Comparison of ENCODE assay signal across 8 mouse cellular contexts in the genomic region with DNA sequence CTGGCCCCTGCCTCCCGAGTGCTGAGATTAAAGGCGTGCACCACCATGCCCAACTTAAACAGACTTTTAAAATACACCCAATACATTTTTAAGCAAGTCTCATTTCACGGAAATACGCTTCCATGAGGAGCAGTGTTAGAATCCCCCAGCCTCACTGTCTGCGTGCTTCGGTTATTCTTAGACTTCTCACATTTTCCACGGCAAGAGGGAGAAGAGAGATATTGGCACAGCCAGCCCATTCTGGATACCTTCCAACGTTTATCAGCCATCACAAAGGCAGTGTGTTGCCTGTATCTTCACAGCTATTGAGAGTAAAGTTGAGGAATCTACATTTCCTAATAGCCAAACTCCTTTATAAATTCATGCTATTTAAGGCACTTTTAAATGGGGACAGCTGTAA. TPM values are rescaled to one million over a fixed set of nuclear protein-coding genes. Genes with fewer than 3 reads are reported as not detected.
DNase-seq lines count a peak whose midpoint lies in the region; ATAC-seq and TF ChIP-seq lines count a peak whose summit lies in the region.

No protein-coding gene starts in this region.

- H3K36me3 ChIP-seq in liver, embryonic 14.5 days (replicated peaks; ENCODE audit: control insufficient read depth, insufficient read depth, low read depth): peaks cover 27% of the 10 kb centered on the region
- H3K36me3 ChIP-seq in heart, embryonic 14.5 days (ENCODE audit: control insufficient read depth, insufficient read depth, low read length): peaks cover 43% of the 10 kb centered on the region

- WGBS in liver, embryonic 14.5 days (ENCODE audit: insufficient replicate concordance): 60% methylated on average over 8 of the region's 8 CpGs
- 3% methylated on average over 8 of the region's 8 CpGs for WGBS in heart, embryonic 14.5 days

- DNase-seq in cerebellum, adult 18-20 months: peak; percentile 65 to 70
- no peak for DNase-seq in cerebellum, adult 11 months
- no peak for DNase-seq in liver, embryonic 14.5 days (ENCODE audit: low read depth in 3 of 3, low spot score in 3 of 3)
- no peak for DNase-seq in liver
- DNase-seq in adrenal gland, postnatal 4 days (ENCODE audit: low spot score in 2 of 2): no peak

- no peaks in the 10 kb centered on the region for H3K9me3 ChIP-seq in liver, embryonic 14.5 days (ENCODE audit: control insufficient read depth, low read length)
- H3K9me3 ChIP-seq in heart, embryonic 14.5 days (ENCODE audit: control insufficient read depth, low read length): no peaks in the 10 kb centered on the region

- TF ChIP-seq CTCF in liver, embryonic 14.5 days (IDR thresholded peaks at IDR 0.05; ENCODE audit: low read depth): no peak

- H3K27ac ChIP-seq in liver, embryonic 14.5 days: no peak overlapping the region
- H3K27ac ChIP-seq in heart, embryonic 14.5 days (replicated peaks in 1 of 2; ENCODE audit: control insufficient read depth in 1 of 2, insufficient read depth in 1 of 2, low read depth in 2 of 2, low read length in 2 of 2): peak overlapping the region; percentile 99

- H3K4me1 ChIP-seq in liver, embryonic 14.5 days (replicated peaks; ENCODE audit: control insufficient read depth in 2 of 2, insufficient read depth in 2 of 2, low read length in 1 of 2): peaks cover 26 to 38% of the 10 kb centered on the region in 2 experiments
- H3K4me1 ChIP-seq in heart, embryonic 14.5 days (ENCODE audit: control insufficient read depth in 2 of 2, insufficient read depth in 2 of 2, low read length in 2 of 2): peaks cover 43 to 96% of the 10 kb centered on the region in 2 experiments

- H3K4me3 ChIP-seq in liver, embryonic 14.5 days (ENCODE audit: insufficient read depth in 1 of 2, low read depth in 2 of 2, low read length in 2 of 2): no peak overlapping the region
- peak overlapping the region; percentile 0 to 20; a peak in 3 of 4 replicates for H3K4me3 ChIP-seq in heart, embryonic 14.5 days (ENCODE audit: control insufficient read depth in 1 of 2, insufficient read depth in 1 of 2, low read depth in 1 of 2, low read length in 2 of 2)

- no peak overlapping the region for H3K9ac ChIP-seq in liver, embryonic 14.5 days (replicated peaks)
- H3K9ac ChIP-seq in heart, embryonic 14.5 days (ENCODE audit: low read length): peak overlapping the region; percentile 99

- TF ChIP-seq EP300 in liver, embryonic 14.5 days (IDR thresholded peaks at IDR 0.05; ENCODE audit: low read depth): no peak

- H3K4me2 ChIP-seq in liver, embryonic 14.5 days (ENCODE audit: low read depth): no peak overlapping the region
- H3K4me2 ChIP-seq in heart, embryonic 14.5 days (ENCODE audit: low read length): peak overlapping the region; percentile 78

- 0 out of 2 replicates have a peak, but pooled peaks have one; percentile 40 for ATAC-seq in liver, embryonic 14.5 days (ENCODE audit: insufficient read depth)
- ATAC-seq in heart, embryonic 14.5 days (ENCODE audit: insufficient number of reproducible peaks, insufficient read depth, low FRiP score, low read depth): peak; percentile 55
- ATAC-seq in megakaryocyte-erythroid progenitor cell, adult 5-6 weeks (replicated peaks; ENCODE audit: low FRiP score, low TSS enrichment, poor library complexity, severe bottlenecking): peak; percentile 66
- ATAC-seq in monocyte, adult 5-6 weeks (replicated peaks; ENCODE audit: insufficient number of reproducible peaks, low FRiP score, low TSS enrichment, poor library complexity, severe bottlenecking): no peak

- H3K27me3 ChIP-seq in liver, embryonic 14.5 days (ENCODE audit: control insufficient read depth, insufficient read depth, low read length): no peaks in the 10 kb centered on the region
- H3K27me3 ChIP-seq in heart, embryonic 14.5 days (ENCODE audit: control insufficient read depth, insufficient read depth, low read length): no peaks in the 10 kb centered on the region

RNA-seq across cellular contexts. Expression of gene Atp1a1, which starts 7.8 kb away (rescaled TPM):
- polyA plus RNA-seq in liver, embryonic 14.5 days (2012; rRNA removed): 44.0 and 48.4 TPM in 2 replicates
- 54.7 and 62.2 TPM in 2 replicates for polyA plus RNA-seq in liver, embryonic 14.5 days (2014; fragmentation: Nextera tagmentation; extraction: Ambion mirVana)
- polyA plus RNA-seq in heart, embryonic 14.5 days (2014; fragmentation: Nextera tagmentation; extraction: Ambion mirVana): 486 and 537 TPM in 2 replicates
- total RNA-seq in megakaryocyte-erythroid progenitor cell, adult 5-6 weeks (2014; fragmentation: Nextera tagmentation): 105 TPM in 2 replicates
- 120 and 168 TPM in 2 replicates for total RNA-seq in megakaryocyte-erythroid progenitor cell, adult 5-6 weeks (2017)
- total RNA-seq in monocyte, adult 5-6 weeks (2017): 400 to 470 TPM (median 447 TPM) in 3 replicates
- total RNA-seq in adrenal gland, postnatal 4 days (2021): 100 to 1,000 TPM; 675 to 838 TPM

Comparison
In these comparisons a context has a peak if more than half of its experiments do, and no peak if none do; other contexts are left out.
1. DNase-seq: peak in cerebellum, adult 18-20 months (2 of 2); none in cerebellum, adult 11 months (single experiment), liver, embryonic 14.5 days (0 of 3), liver (single experiment) and adrenal gland, postnatal 4 days (0 of 2).
2. H3K4me3 ChIP-seq: peak in heart, embryonic 14.5 days (2 of 2); none in liver, embryonic 14.5 days (0 of 2).